Mouse (Mus musculus) heart, embryonic 11.5 days (tissue): Measurements from ENCODE around the gene Srf. TPM values are rescaled to one million over a fixed set of nuclear protein-coding genes. Genes with fewer than 3 reads are reported as not detected.

Experiments used
- ATAC-seq: fragments of 200-750 bp; cut with Nextera tagmentation; replicated peaks from 2 replicates; pipeline ENCODE4 v1.8.0; 2017; ENCODE audit warnings: moderate library complexity; ENCODE audit not compliant: insufficient number of reproducible peaks, low FRiP score, low TSS enrichment
- H3K27ac ChIP-seq: fragments of 300-500 bp; sonication (generic); 2 replicates; pipeline ENCODE4 v1.5.1; 2014; ENCODE audit warnings: mild to moderate bottlenecking, low read depth, low read length
- H3K27me3 ChIP-seq: fragments of 300-500 bp; sonication (generic); 2 replicates; pipeline ENCODE4 v1.6.1; 2014; ENCODE audit warnings: mild to moderate bottlenecking, low read length, mixed read lengths; ENCODE audit not compliant: control insufficient read depth, insufficient read depth
- H3K36me3 ChIP-seq: fragments of 300-500 bp; sonication (generic); 2 replicates; pipeline ENCODE4 v1.6.1; 2014; ENCODE audit warnings: mild to moderate bottlenecking, low read length, moderate library complexity, mixed read lengths; ENCODE audit not compliant: control insufficient read depth, insufficient read depth
- H3K4me1 ChIP-seq: fragments of 300-500 bp; sonication (generic); 2 replicates; pipeline ENCODE4 v1.6.1; 2014; ENCODE audit warnings: low read length; ENCODE audit not compliant: control insufficient read depth, insufficient read depth
- H3K4me2 ChIP-seq: fragments of 300-500 bp; sonication (generic); 2 replicates; pipeline ENCODE4 v1.6.1; 2014; ENCODE audit warnings: mild to moderate bottlenecking, moderate library complexity
- H3K4me3 ChIP-seq: fragments of 300-500 bp; sonication (generic); 2 replicates; pipeline ENCODE4 v1.5.1; 2014; ENCODE audit warnings: low read depth, low read length
- H3K9ac ChIP-seq: fragments of 300-500 bp; sonication (generic); 2 replicates; pipeline ENCODE4 v1.6.1; 2014; ENCODE audit warnings: mild to moderate bottlenecking, low read depth, low read length, moderate library complexity
- H3K9me3 ChIP-seq: fragments of 300-500 bp; sonication (generic); replicated peaks from 2 replicates; pipeline ENCODE4 v1.6.1; 2016; ENCODE audit warnings: low read length; ENCODE audit not compliant: control insufficient read depth
- WGBS: fragments of 180-500 bp; shearing (Covaris S2); extraction: QIAGEN DNeasy Blood & Tissue Kit; methylation state at CpG from one replicate; pipeline ENCODE4 v1.1.7; 2014; ENCODE audit not compliant: insufficient replicate concordance; 5-methylcytosine and 5-hydroxymethylcytosine counted together
- polyA plus RNA-seq: library from polyadenylated mRNA; unstranded; fragments of >200 nt; fragmentation: Nextera tagmentation; extraction: Ambion mirVana; gene quantifications from 2 replicates; pipeline ENCODE4 v1.2.1, GENCODE M21; 2014

Gene Srf
- polyA plus RNA-seq, 1 experiment from 2014 or later = 15.0 TPM

GRCm38 (mm10) chr17:46553926-46554325 is 2.0 kb downstream of the Srf start:
- no peak for ATAC-seq
- WGBS = 44% methylated on average over 3 of the region's 3 CpGs
- Histone ChIP-seq H3K4me2 (peak overlapping the region; percentile 82), H3K4me3 (peak overlapping the region; percentile 92), H3K27me3 (no peaks in the 10 kb centered on the region), H3K9me3 (no peaks in the 10 kb centered on the region), H3K9ac (peak overlapping the region; percentile 100), H3K27ac (peak overlapping the region; percentile 98), H3K36me3 (peaks cover 25% of the 10 kb centered on the region), H3K4me1 (peaks cover 30% of the 10 kb centered on the region)

GRCm38 (mm10) chr17:46553469-46553868 is 2.5 kb downstream of the Srf start:
- no peak for ATAC-seq
- H3K4me2 ChIP-seq = peak overlapping the region; percentile 82
- H3K27ac ChIP-seq = peak overlapping the region; percentile 98
- peak overlapping the region; percentile 92 for H3K4me3 ChIP-seq
- H3K4me1 ChIP-seq = peaks cover 34% of the 10 kb centered on the region
- 19% methylated on average over 11 of the region's 11 CpGs for WGBS
- peaks cover 30% of the 10 kb centered on the region for H3K36me3 ChIP-seq
- H3K9me3 ChIP-seq = no peaks in the 10 kb centered on the region
- H3K9ac ChIP-seq = peak overlapping the region; percentile 100
- no peaks in the 10 kb centered on the region for H3K27me3 ChIP-seq

- peak overlapping the region; percentile 82 for H3K4me2 ChIP-seq
- no peaks in the 10 kb centered on the region for H3K27me3 ChIP-seq
- H3K4me3 ChIP-seq = peak overlapping the region; percentile 92
- peaks cover 37% of the 10 kb centered on the region for H3K4me1 ChIP-seq
- whole genome bisulfite sequencing = 2% methylated on average over 24 of the region's 24 CpGs
- H3K27ac ChIP-seq = peak overlapping the region; percentile 98
- H3K9ac ChIP-seq = peak overlapping the region; percentile 100
- ATAC-seq = peak; percentile 58
- no peaks in the 10 kb centered on the region for H3K9me3 ChIP-seq
- peaks cover 31% of the 10 kb centered on the region for H3K36me3 ChIP-seq
Measured at GRCm38 (mm10) chr17:46552841-46553423, 3.0 kb downstream of the Srf start.

- Histone ChIP-seq H3K9ac (0 out of 2 replicates have a peak overlapping the region, but pooled peaks have one; percentile 34), H3K27me3 (no peaks in the 10 kb centered on the region), H3K9me3 (no peaks in the 10 kb centered on the region), H3K4me1 (peaks cover 41% of the 10 kb centered on the region), H3K4me2 (peak overlapping the region; percentile 82), H3K4me3 (peak overlapping the region; percentile 27; the same call in 1 of the 2 replicates), H3K27ac (peak overlapping the region; percentile 98; the same call in 1 of the 2 replicates), H3K36me3 (peaks cover 31% of the 10 kb centered on the region)
- ATAC-seq = no peak
- 85% methylated on average over 7 of the region's 7 CpGs for WGBS
Measured at GRCm38 (mm10) chr17:46552151-46552550, 3.8 kb downstream of the Srf start.

GRCm38 (mm10) chr17:46551369-46551768 is 4.6 kb downstream of the Srf start:
- Histone ChIP-seq H3K27ac (no peak overlapping the region), H3K4me3 (no peak overlapping the region), H3K4me1 (peaks cover 44% of the 10 kb centered on the region), H3K4me2 (no peak overlapping the region), H3K9ac (no peak overlapping the region), H3K9me3 (no peaks in the 10 kb centered on the region), H3K36me3 (peaks cover 31% of the 10 kb centered on the region), H3K27me3 (0 out of 2 replicates have a peak, but pooled peaks cover 2% of the 10 kb centered on the region)
- ATAC-seq = no peak
- WGBS = 86% methylated on average over 6 of the region's 6 CpGs

GRCm38 (mm10) chr17:46550904-46551303 is 5.1 kb downstream of the Srf start:
- WGBS = 81% methylated on average over 7 of the region's 7 CpGs
- peaks cover 46% of the 10 kb centered on the region for H3K4me1 ChIP-seq

GRCm38 (mm10) chr17:46549642-46550041 is 6.3 kb downstream of the Srf start:
- Histone ChIP-seq H3K27me3 (0 out of 2 replicates have a peak, but pooled peaks cover 2% of the 10 kb centered on the region), H3K4me3 (no peak overlapping the region), H3K9ac (no peak overlapping the region), H3K36me3 (peaks cover 31% of the 10 kb centered on the region), H3K9me3 (no peaks in the 10 kb centered on the region), H3K4me2 (no peak overlapping the region), H3K27ac (no peak overlapping the region), H3K4me1 (peaks cover 46% of the 10 kb centered on the region)
- ATAC-seq = no peak
- WGBS = 87% methylated on average over 9 of the region's 9 CpGs

More at GRCm38 (mm10) chr17:46550904-46551303, 5.1 kb downstream of the Srf start:
- Histone ChIP-seq H3K36me3 (peaks cover 31% of the 10 kb centered on the region), H3K4me3 (no peak overlapping the region), H3K4me2 (no peak overlapping the region), H3K9me3 (no peaks in the 10 kb centered on the region), H3K9ac (no peak overlapping the region), H3K27ac (no peak overlapping the region), H3K27me3 (0 out of 2 replicates have a peak, but pooled peaks cover 2% of the 10 kb centered on the region)
- ATAC-seq = no peak

- no peak for ATAC-seq
- no peak overlapping the region for H3K9ac ChIP-seq
- no peak overlapping the region for H3K27ac ChIP-seq
- H3K9me3 ChIP-seq = no peaks in the 10 kb centered on the region
- peaks cover 43% of the 10 kb centered on the region for H3K4me1 ChIP-seq
- peaks cover 31% of the 10 kb centered on the region for H3K36me3 ChIP-seq
- WGBS = 38% methylated on average over 8 of the region's 8 CpGs
- no peak overlapping the region for H3K4me3 ChIP-seq
- 0 out of 2 replicates have a peak, but pooled peaks cover 2% of the 10 kb centered on the region for H3K27me3 ChIP-seq
- no peak overlapping the region for H3K4me2 ChIP-seq
Measured at GRCm38 (mm10) chr17:46549193-46549592, 6.8 kb downstream of the Srf start.

GRCm38 (mm10) chr17:46548741-46549140 is 7.2 kb downstream of the Srf start:
- no peak overlapping the region for H3K4me3 ChIP-seq
- no peak for ATAC-seq
- H3K9me3 ChIP-seq = no peaks in the 10 kb centered on the region
- H3K4me1 ChIP-seq = peaks cover 38% of the 10 kb centered on the region
- no peak overlapping the region for H3K9ac ChIP-seq
- no peak overlapping the region for H3K4me2 ChIP-seq
- H3K27me3 ChIP-seq = 0 out of 2 replicates have a peak, but pooled peaks cover 2% of the 10 kb centered on the region
- H3K27ac ChIP-seq = no peak overlapping the region
- WGBS = 69% methylated on average over 11 of the region's 11 CpGs
- peaks cover 31% of the 10 kb centered on the region for H3K36me3 ChIP-seq
